Mouse (Mus musculus) thymus, adult 2 months (tissue): ENCODE results near the gene Srgap3.

ENCODE experiments used
- CTCF ChIP-seq: fragments of 200-500 bp; IDR thresholded peaks from 2 replicates; pipeline ENCODE4 v1.5.1; 2012; ENCODE audit warnings: mild to moderate bottlenecking, control low read depth, low read length, moderate library complexity, borderline replicate concordance; ENCODE audit not compliant: control insufficient read depth, poor library complexity, insufficient read depth; ENCODE audit errors: extremely low read depth
- POLR2A ChIP-seq: fragments of 200-500 bp; IDR thresholded peaks from 2 replicates; pipeline ENCODE4 v1.6.1; 2012; ENCODE audit warnings: mild to moderate bottlenecking, low read length, control low read depth, moderate library complexity; ENCODE audit not compliant: control insufficient read depth, poor library complexity, insufficient read depth; ENCODE audit errors: extremely low read depth

DNA sequence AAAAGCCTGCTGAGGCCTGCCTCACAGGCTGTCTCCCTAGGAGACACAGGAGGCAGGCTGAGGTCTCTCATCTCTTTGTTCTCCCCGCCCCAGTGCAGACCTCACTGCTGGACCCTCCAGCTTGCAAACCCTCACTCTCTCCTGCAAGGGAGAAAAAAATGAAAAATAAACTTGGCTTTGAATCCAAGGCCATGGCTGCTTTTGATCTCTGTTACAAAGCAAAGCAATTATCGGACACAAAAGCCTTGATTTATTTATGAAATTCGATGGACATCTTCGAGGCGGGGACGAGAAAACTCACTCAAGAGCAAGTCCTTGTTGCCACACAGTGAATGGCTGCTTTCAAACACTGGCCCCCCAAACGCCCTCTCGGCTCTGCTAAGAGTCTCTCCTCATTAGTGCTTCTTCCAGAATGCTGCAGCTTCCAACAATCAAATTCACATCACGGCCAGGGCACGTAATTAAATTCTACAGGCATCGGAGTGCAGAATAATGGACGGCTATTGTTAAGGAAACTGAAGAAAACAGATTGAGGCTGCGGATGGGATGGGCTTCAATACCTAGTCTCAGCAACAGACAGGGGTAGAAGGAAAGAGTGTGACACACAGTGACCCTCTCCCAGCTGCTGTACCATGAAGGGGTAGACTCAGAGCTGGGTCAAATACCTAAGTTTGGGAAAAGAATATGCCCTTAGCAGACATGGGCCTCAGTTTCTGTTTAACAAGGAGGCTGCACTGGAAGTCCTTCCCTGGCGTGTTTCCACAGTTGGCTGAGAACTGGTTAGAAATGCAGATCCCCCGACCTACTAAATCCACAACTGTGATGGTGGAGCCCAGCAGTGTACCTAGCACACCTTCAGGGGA lies 137.2 kb downstream of the Srgap3 start:
- TF ChIP-seq CTCF = no peak
- no peak for TF ChIP-seq POLR2A
